Mouse (Mus musculus): ENCODE results near the gene Ralgps1. TPM values are rescaled to one million over a fixed set of nuclear protein-coding genes. Genes with fewer than 3 reads are reported as not detected.
A peak's percentile ranks its signal among the peaks of the same experiment; 100 is the strongest.

The Ralgps1 gene
- polyA plus RNA-seq, 1 experiment from 2014 or later = 2.2 TPM

DNA sequence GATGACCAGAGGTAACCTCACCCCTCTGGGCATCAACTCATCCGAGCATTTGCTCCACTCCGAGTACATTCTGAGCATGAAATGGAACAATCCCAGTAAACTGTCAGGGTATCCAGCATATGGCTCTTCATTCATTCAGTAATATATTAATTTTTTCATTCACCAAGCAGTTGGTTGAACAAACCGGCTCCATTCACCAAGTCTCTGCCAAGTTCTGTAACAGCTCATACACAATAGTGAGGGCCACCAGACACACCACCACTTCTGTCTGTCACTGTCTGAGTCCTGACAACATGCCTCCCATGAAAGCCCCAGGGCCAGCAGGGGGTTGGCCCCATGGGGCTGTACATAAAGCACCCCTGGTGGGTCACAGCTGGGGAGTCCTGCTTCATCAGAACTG is 181.3 kb downstream of the Ralgps1 start:
- Histone ChIP-seq H3K4me3 (ENCODE audit: low read depth, low read length) (no peak overlapping the region), H3K9me3 (ENCODE audit: control insufficient read depth, low read length) (no peaks in the 10 kb centered on the region), H3K9ac (ENCODE audit: low read length) (no peak overlapping the region), H3K27me3 (ENCODE audit: control insufficient read depth, insufficient read depth, low read length) (no peaks in the 10 kb centered on the region), H3K4me1 (replicated peaks; ENCODE audit: control insufficient read depth, insufficient read depth) (no peaks in the 10 kb centered on the region), H3K36me3 (ENCODE audit: control insufficient read depth, insufficient read depth, low read length) (no peaks in the 10 kb centered on the region), H3K4me2 (replicated peaks; ENCODE audit: low read depth) (no peak overlapping the region), H3K27ac (replicated peaks) (no peak overlapping the region)
- no peak for DNase-seq (ENCODE audit: low spot score)
- ATAC-seq (ENCODE audit: low FRiP score, low TSS enrichment) = no peak
- TF ChIP-seq EP300 (optimal IDR thresholded peaks at IDR 0.05) (no peak), CTCF (IDR thresholded peaks at IDR 0.05; ENCODE audit: low read depth) (no peak)
- WGBS = 80% methylated on average over 3 of the region's 3 CpGs

- DNase-seq (ENCODE audit: low spot score) (no peak), ATAC-seq (ENCODE audit: low FRiP score, low TSS enrichment) (peak; percentile 48; the same call in 1 of the 2 replicates)
- no peak overlapping the region for H3K4me3 ChIP-seq (ENCODE audit: low read depth, low read length)
- H3K4me2 ChIP-seq (replicated peaks; ENCODE audit: low read depth) = no peak overlapping the region
- WGBS = 88% methylated on average over 6 of the region's 6 CpGs
- H3K4me1 ChIP-seq (replicated peaks; ENCODE audit: control insufficient read depth, insufficient read depth) = no peaks in the 10 kb centered on the region
- no peak overlapping the region for H3K9ac ChIP-seq (ENCODE audit: low read length)
- H3K9me3 ChIP-seq (ENCODE audit: control insufficient read depth, low read length) = no peaks in the 10 kb centered on the region
- no peak overlapping the region for H3K27ac ChIP-seq (replicated peaks)
- no peaks in the 10 kb centered on the region for H3K36me3 ChIP-seq (ENCODE audit: control insufficient read depth, insufficient read depth, low read length)
- H3K27me3 ChIP-seq (ENCODE audit: control insufficient read depth, insufficient read depth, low read length) = no peaks in the 10 kb centered on the region
- TF ChIP-seq CTCF (IDR thresholded peaks at IDR 0.05; ENCODE audit: low read depth) = no peak
- no peak for TF ChIP-seq EP300 (optimal IDR thresholded peaks at IDR 0.05)
Measured at GRCm38 (mm10) chr2:33188925-33189670, 182.2 kb downstream of the Ralgps1 start.

GRCm38 (mm10) chr2:33187874-33188273 is 183.4 kb downstream of the Ralgps1 start:
- no peak for DNase-seq (ENCODE audit: low spot score)
- H3K4me1 ChIP-seq (replicated peaks; ENCODE audit: control insufficient read depth, insufficient read depth) = no peaks in the 10 kb centered on the region
- no peak overlapping the region for H3K9ac ChIP-seq (ENCODE audit: low read length)
- ATAC-seq (ENCODE audit: low FRiP score, low TSS enrichment) = no peak
- H3K27ac ChIP-seq (replicated peaks) = no peak overlapping the region
- no peak overlapping the region for H3K4me3 ChIP-seq (ENCODE audit: low read depth, low read length)
- TF ChIP-seq CTCF (IDR thresholded peaks at IDR 0.05; ENCODE audit: low read depth) (no peak), EP300 (optimal IDR thresholded peaks at IDR 0.05) (no peak)
- no peaks in the 10 kb centered on the region for H3K9me3 ChIP-seq (ENCODE audit: control insufficient read depth, low read length)
- no peak overlapping the region for H3K4me2 ChIP-seq (replicated peaks; ENCODE audit: low read depth)
- 86% methylated on average over 2 of the region's 2 CpGs for WGBS
- no peaks in the 10 kb centered on the region for H3K36me3 ChIP-seq (ENCODE audit: control insufficient read depth, insufficient read depth, low read length)
- H3K27me3 ChIP-seq (ENCODE audit: control insufficient read depth, insufficient read depth, low read length) = no peaks in the 10 kb centered on the region

GRCm38 (mm10) chr2:33186505-33186904 is 184.8 kb downstream of the Ralgps1 start:
- 84% methylated on average over 7 of the region's 7 CpGs for WGBS
- Histone ChIP-seq H3K4me3 (ENCODE audit: low read depth, low read length) (no peak overlapping the region), H3K9me3 (ENCODE audit: control insufficient read depth, low read length) (no peaks in the 10 kb centered on the region), H3K27ac (replicated peaks) (no peak overlapping the region), H3K4me2 (replicated peaks; ENCODE audit: low read depth) (no peak overlapping the region), H3K27me3 (ENCODE audit: control insufficient read depth, insufficient read depth, low read length) (no peaks in the 10 kb centered on the region), H3K9ac (ENCODE audit: low read length) (no peak overlapping the region), H3K4me1 (replicated peaks; ENCODE audit: control insufficient read depth, insufficient read depth) (no peaks in the 10 kb centered on the region), H3K36me3 (ENCODE audit: control insufficient read depth, insufficient read depth, low read length) (no peaks in the 10 kb centered on the region)
- TF ChIP-seq EP300 (optimal IDR thresholded peaks at IDR 0.05) = no peak
- no peak for TF ChIP-seq CTCF (IDR thresholded peaks at IDR 0.05; ENCODE audit: low read depth)
- ATAC-seq (ENCODE audit: low FRiP score, low TSS enrichment) (no peak), DNase-seq (ENCODE audit: low spot score) (no peak)

- Histone ChIP-seq H3K9me3 (ENCODE audit: control insufficient read depth, low read length) (no peaks in the 10 kb centered on the region), H3K4me1 (replicated peaks; ENCODE audit: control insufficient read depth, insufficient read depth) (no peaks in the 10 kb centered on the region), H3K4me2 (replicated peaks; ENCODE audit: low read depth) (no peak overlapping the region), H3K4me3 (ENCODE audit: low read depth, low read length) (no peak overlapping the region), H3K27me3 (ENCODE audit: control insufficient read depth, insufficient read depth, low read length) (no peaks in the 10 kb centered on the region), H3K27ac (replicated peaks) (no peak overlapping the region), H3K9ac (ENCODE audit: low read length) (no peak overlapping the region), H3K36me3 (ENCODE audit: control insufficient read depth, insufficient read depth, low read length) (no peaks in the 10 kb centered on the region)
- WGBS = 66% methylated on average over 7 of the region's 7 CpGs
- peak; percentile 69 for TF ChIP-seq CTCF (IDR thresholded peaks at IDR 0.05; ENCODE audit: low read depth)
- TF ChIP-seq EP300 (optimal IDR thresholded peaks at IDR 0.05) = no peak
- ATAC-seq (ENCODE audit: low FRiP score, low TSS enrichment) = no peak
- peak; percentile 51 for DNase-seq (ENCODE audit: low spot score)
Measured at GRCm38 (mm10) chr2:33185258-33185657, 186.0 kb downstream of the Ralgps1 start.

GRCm38 (mm10) chr2:33184641-33185040 is 186.6 kb downstream of the Ralgps1 start:
- no peaks in the 10 kb centered on the region for H3K27me3 ChIP-seq (ENCODE audit: control insufficient read depth, insufficient read depth, low read length)
- no peaks in the 10 kb centered on the region for H3K9me3 ChIP-seq (ENCODE audit: control insufficient read depth, low read length)
- DNase-seq (ENCODE audit: low spot score) (no peak), ATAC-seq (ENCODE audit: low FRiP score, low TSS enrichment) (no peak)
- no peak overlapping the region for H3K27ac ChIP-seq (replicated peaks)
- H3K4me3 ChIP-seq (ENCODE audit: low read depth, low read length) = no peak overlapping the region
- 56% methylated on average over 10 of the region's 10 CpGs for WGBS
- no peak overlapping the region for H3K9ac ChIP-seq (ENCODE audit: low read length)
- no peaks in the 10 kb centered on the region for H3K4me1 ChIP-seq (replicated peaks; ENCODE audit: control insufficient read depth, insufficient read depth)
- H3K4me2 ChIP-seq (replicated peaks; ENCODE audit: low read depth) = no peak overlapping the region
- TF ChIP-seq CTCF (IDR thresholded peaks at IDR 0.05; ENCODE audit: low read depth) (no peak), EP300 (optimal IDR thresholded peaks at IDR 0.05) (no peak)
- H3K36me3 ChIP-seq (ENCODE audit: control insufficient read depth, insufficient read depth, low read length) = no peaks in the 10 kb centered on the region
